ENCODE assay signal across 19 mouse cellular contexts in genomic region chr10:119802421-119802820, GRCm38 (mm10).
A peak's percentile ranks its signal among the peaks of the same experiment; 100 is the strongest.
DNase-seq lines count a peak whose midpoint lies in the region; ATAC-seq and TF ChIP-seq lines count a peak whose summit lies in the region.
"Had no signal": no experiment of that assay in that cellular context is flagged by ENCODE, and none has a peak within 500 bp of the region (broad histone marks: within the 10 kb centered on the region; RNA-seq: fewer than 3 reads in every experiment).

No protein-coding gene starts in this region.

- no peak overlapping the region for H3K4me3 ChIP-seq in hindbrain, embryonic 16.5 days (ENCODE audit: low read length)
- H3K4me3 ChIP-seq in hindbrain, embryonic 12.5 days, result no peak overlapping the region
- no peak overlapping the region for H3K4me3 ChIP-seq in stomach, embryonic 14.5 days (ENCODE audit: low read depth, low read length)
- no peak overlapping the region for H3K4me3 ChIP-seq in stomach, postnatal 0 days (ENCODE audit: low read depth, low read length)
- H3K4me3 ChIP-seq in cerebellum, adult 2 months (replicated peaks; ENCODE audit: insufficient read depth, low read depth, low read length), result no peak overlapping the region
- H3K4me3 ChIP-seq in limb, embryonic 10.5 days, result no peak overlapping the region
- H3K4me3 ChIP-seq: embryonic facial prominence, embryonic 13.5 days; heart, adult 2 months; heart, embryonic 15.5 days; myocyte; neural tube, embryonic 15.5 days had no signal

- WGBS in hindbrain, embryonic 16.5 days, result 35% methylated on average over 6 of the region's 6 CpGs
- WGBS in hindbrain, embryonic 12.5 days, result 62% methylated on average over 6 of the region's 6 CpGs
- WGBS in stomach, embryonic 14.5 days, result 20% methylated on average over 6 of the region's 6 CpGs
- 27% methylated on average over 6 of the region's 6 CpGs for WGBS in stomach, postnatal 0 days
- 6% methylated on average over 6 of the region's 6 CpGs for WGBS in cerebellum, adult 2 months
- WGBS in limb, embryonic 10.5 days, result 59% methylated on average over 6 of the region's 6 CpGs

- TF ChIP-seq POLR2A in cerebellum, adult 2 months (IDR thresholded peaks at IDR 0.05; ENCODE audit: borderline replicate concordance, insufficient read depth, low read length), result no peak

- no peak overlapping the region for H3K9ac ChIP-seq in hindbrain, embryonic 16.5 days (ENCODE audit: low read depth, low read length)
- no peak overlapping the region for H3K9ac ChIP-seq in hindbrain, embryonic 12.5 days
- H3K9ac ChIP-seq in stomach, embryonic 14.5 days (replicated peaks; ENCODE audit: low read depth, low read length), result no peak overlapping the region
- H3K9ac ChIP-seq in stomach, postnatal 0 days (ENCODE audit: low read length), result no peak overlapping the region
- H3K9ac ChIP-seq: embryonic facial prominence, embryonic 13.5 days; heart, embryonic 15.5 days; neural tube, embryonic 15.5 days had no signal

- no peak for DNase-seq in stomach, postnatal 0 days (ENCODE audit: low spot score)
- peak; percentile 60 to 76 for DNase-seq in cerebellum, adult 2 months
- DNase-seq in limb, embryonic 10.5 days (ENCODE audit: low spot score), result peak; percentile 25
- DNase-seq in layer of hippocampus, adult 18-20 months (ENCODE audit: low spot score in 2 of 2), result no peak
- DNase-seq: heart, adult 2 months; kidney, adult 8-10 months; kidney, postnatal 25 days; liver; lung, adult 2 months; lung, postnatal 4 days; thymus, postnatal 25 days had no signal

- TF ChIP-seq CTCF in stomach, postnatal 0 days (IDR thresholded peaks at IDR 0.05; ENCODE audit: low read depth), result no peak
- no peak for TF ChIP-seq CTCF in cerebellum, adult 2 months (IDR thresholded peaks at IDR 0.05; ENCODE audit: borderline replicate concordance, insufficient read depth, low read depth, low read length)

- TF ChIP-seq EP300 in stomach, postnatal 0 days (optimal IDR thresholded peaks at IDR 0.05), result no peak

- H3K36me3 ChIP-seq in hindbrain, embryonic 16.5 days (ENCODE audit: control insufficient read depth, insufficient read depth, low read length), result no peaks in the 10 kb centered on the region
- H3K36me3 ChIP-seq in hindbrain, embryonic 12.5 days, result no peaks in the 10 kb centered on the region
- no peaks in the 10 kb centered on the region for H3K36me3 ChIP-seq in stomach, embryonic 14.5 days (ENCODE audit: control insufficient read depth, insufficient read depth, low read length)
- H3K36me3 ChIP-seq in stomach, postnatal 0 days (ENCODE audit: control insufficient read depth, insufficient read depth, low read length), result no peaks in the 10 kb centered on the region
- no peaks in the 10 kb centered on the region for H3K36me3 ChIP-seq in limb, embryonic 10.5 days
- H3K36me3 ChIP-seq: embryonic facial prominence, embryonic 13.5 days; heart, embryonic 15.5 days; neural tube, embryonic 15.5 days had no signal

- H3K9me3 ChIP-seq in hindbrain, embryonic 16.5 days (ENCODE audit: control insufficient read depth, low read length), result no peaks in the 10 kb centered on the region
- H3K9me3 ChIP-seq in hindbrain, embryonic 12.5 days (replicated peaks), result no peaks in the 10 kb centered on the region
- H3K9me3 ChIP-seq in stomach, embryonic 14.5 days (ENCODE audit: control insufficient read depth, low read depth, low read length), result no peaks in the 10 kb centered on the region
- no peaks in the 10 kb centered on the region for H3K9me3 ChIP-seq in stomach, postnatal 0 days (ENCODE audit: control insufficient read depth, low read length)
- H3K9me3 ChIP-seq in limb, embryonic 10.5 days (replicated peaks), result no peaks in the 10 kb centered on the region
- H3K9me3 ChIP-seq: embryonic facial prominence, embryonic 13.5 days; heart, embryonic 15.5 days; neural tube, embryonic 15.5 days had no signal

- no peak overlapping the region for H3K4me2 ChIP-seq in hindbrain, embryonic 16.5 days (ENCODE audit: low read length)
- H3K4me2 ChIP-seq in hindbrain, embryonic 12.5 days (replicated peaks), result no peak overlapping the region
- H3K4me2 ChIP-seq in stomach, embryonic 14.5 days (replicated peaks; ENCODE audit: low read depth, low read length), result no peak overlapping the region
- no peak overlapping the region for H3K4me2 ChIP-seq in stomach, postnatal 0 days (replicated peaks; ENCODE audit: low read depth)
- H3K4me2 ChIP-seq: embryonic facial prominence, embryonic 13.5 days; heart, embryonic 15.5 days; midbrain, embryonic 11.5 days; neural tube, embryonic 15.5 days had no signal

- H3K27me3 ChIP-seq in hindbrain, embryonic 16.5 days (replicated peaks; ENCODE audit: control insufficient read depth, insufficient read depth, low read length), result no peaks in the 10 kb centered on the region
- H3K27me3 ChIP-seq in hindbrain, embryonic 12.5 days, result no peaks in the 10 kb centered on the region
- no peaks in the 10 kb centered on the region for H3K27me3 ChIP-seq in stomach, embryonic 14.5 days (ENCODE audit: control insufficient read depth, insufficient read depth, low read length)
- no peaks in the 10 kb centered on the region for H3K27me3 ChIP-seq in stomach, postnatal 0 days (ENCODE audit: control insufficient read depth, insufficient read depth, low read length)
- peaks cover 1% of the 10 kb centered on the region; the same call in 1 of the 2 replicates for H3K27me3 ChIP-seq in cerebellum, adult 2 months (ENCODE audit: control insufficient read depth, insufficient read depth, low read length)
- no peaks in the 10 kb centered on the region for H3K27me3 ChIP-seq in limb, embryonic 10.5 days (ENCODE audit: low read depth, poor library complexity, severe bottlenecking)
- H3K27me3 ChIP-seq: embryonic facial prominence, embryonic 13.5 days; heart, embryonic 15.5 days; neural tube, embryonic 15.5 days had no signal

- no peaks in the 10 kb centered on the region; the same call in 1 of the 2 replicates for H3K4me1 ChIP-seq in hindbrain, embryonic 16.5 days (ENCODE audit: control insufficient read depth, insufficient read depth, low read depth, low read length)
- H3K4me1 ChIP-seq in hindbrain, embryonic 12.5 days, result peaks cover 20% of the 10 kb centered on the region
- no peaks in the 10 kb centered on the region for H3K4me1 ChIP-seq in stomach, embryonic 14.5 days (ENCODE audit: control insufficient read depth, insufficient read depth, low read length)
- H3K4me1 ChIP-seq in stomach, postnatal 0 days (replicated peaks; ENCODE audit: control insufficient read depth, insufficient read depth), result no peaks in the 10 kb centered on the region
- H3K4me1 ChIP-seq in cerebellum, adult 2 months (ENCODE audit: control insufficient read depth, insufficient read depth, low read length), result peaks cover 10% of the 10 kb centered on the region
- peaks cover 10% of the 10 kb centered on the region for H3K4me1 ChIP-seq in limb, embryonic 10.5 days
- H3K4me1 ChIP-seq: embryonic facial prominence, embryonic 13.5 days had no signal

- no peak overlapping the region for H3K27ac ChIP-seq in hindbrain, embryonic 16.5 days (ENCODE audit: low read depth, low read length)
- H3K27ac ChIP-seq in hindbrain, embryonic 12.5 days, result no peak overlapping the region
- H3K27ac ChIP-seq in stomach, embryonic 14.5 days (ENCODE audit: low read length), result no peak overlapping the region
- no peak overlapping the region for H3K27ac ChIP-seq in stomach, postnatal 0 days (replicated peaks)
- no peak overlapping the region for H3K27ac ChIP-seq in cerebellum, adult 2 months (ENCODE audit: insufficient read depth, low read length)
- H3K27ac ChIP-seq in limb, embryonic 10.5 days, result no peak overlapping the region
- H3K27ac ChIP-seq: embryonic facial prominence, embryonic 13.5 days; heart, adult 2 months; heart, embryonic 15.5 days; neural tube, embryonic 15.5 days had no signal

- ATAC-seq in hindbrain, embryonic 16.5 days, result peak; percentile 48; the same call in 1 of the 2 replicates
- no peak for ATAC-seq in hindbrain, embryonic 12.5 days (ENCODE audit: low FRiP score)
- peak; percentile 33; the same call in 1 of the 2 replicates for ATAC-seq in stomach, embryonic 14.5 days (ENCODE audit: insufficient number of reproducible peaks, insufficient read depth, low FRiP score, low read depth)
- ATAC-seq in stomach, postnatal 0 days (ENCODE audit: low FRiP score, low TSS enrichment), result no peak

Comparison
In these comparisons a context has a peak if more than half of its experiments do, and no peak if none do; other contexts are left out.
1. ATAC-seq: peak in hindbrain, embryonic 16.5 days (single experiment) and stomach, embryonic 14.5 days (single experiment); none in hindbrain, embryonic 12.5 days (single experiment) and stomach, postnatal 0 days (single experiment).
2. DNase-seq: peak in cerebellum, adult 2 months (2 of 2) and limb, embryonic 10.5 days (single experiment); none in stomach, postnatal 0 days (single experiment) and layer of hippocampus, adult 18-20 months (0 of 2).